Mouse (Mus musculus): ENCODE results near the gene Lca5l. TPM values are rescaled to one million over a fixed set of nuclear protein-coding genes. Genes with fewer than 3 reads are reported as not detected.
A peak's percentile ranks its signal among the peaks of the same experiment; 100 is the strongest.
"Not testable (repeated sequence)": the region's sequence is repeated elsewhere in the genome, so short reads cannot be mapped to it uniquely, and the experiment has no call there.

The Lca5l gene
- total and polyA plus RNA-seq, 3 experiments, result 1.0 to 3.0 (median 1.2) TPM

DNA sequence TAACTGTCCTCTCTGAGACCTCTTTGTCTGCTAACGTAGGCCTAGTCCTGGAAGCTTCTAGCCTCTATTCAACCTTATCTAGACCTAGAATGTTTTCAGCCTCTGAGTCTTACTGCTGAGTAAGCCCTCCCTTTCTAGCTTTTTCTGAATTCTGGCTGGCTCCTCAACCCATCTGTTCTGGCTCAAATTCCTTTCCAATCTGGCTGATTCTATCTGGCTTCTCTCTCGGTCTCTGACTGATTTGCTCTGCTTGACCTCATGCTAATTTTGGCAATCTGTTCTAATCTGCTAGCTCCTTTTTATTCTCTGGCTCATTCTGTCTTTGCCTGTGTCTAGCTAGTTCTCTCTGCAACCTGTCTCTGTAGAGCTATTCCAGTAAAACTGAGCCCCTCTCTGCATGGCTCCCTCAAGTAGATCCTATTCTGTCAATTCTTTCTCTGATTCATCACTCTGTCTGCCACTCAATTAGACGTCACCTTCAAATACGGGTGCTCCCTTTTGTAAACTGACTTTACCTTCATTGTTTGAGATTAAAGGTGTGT lies 26.3 kb downstream of the Lca5l start:
- DNase-seq, result no peak

DNA sequence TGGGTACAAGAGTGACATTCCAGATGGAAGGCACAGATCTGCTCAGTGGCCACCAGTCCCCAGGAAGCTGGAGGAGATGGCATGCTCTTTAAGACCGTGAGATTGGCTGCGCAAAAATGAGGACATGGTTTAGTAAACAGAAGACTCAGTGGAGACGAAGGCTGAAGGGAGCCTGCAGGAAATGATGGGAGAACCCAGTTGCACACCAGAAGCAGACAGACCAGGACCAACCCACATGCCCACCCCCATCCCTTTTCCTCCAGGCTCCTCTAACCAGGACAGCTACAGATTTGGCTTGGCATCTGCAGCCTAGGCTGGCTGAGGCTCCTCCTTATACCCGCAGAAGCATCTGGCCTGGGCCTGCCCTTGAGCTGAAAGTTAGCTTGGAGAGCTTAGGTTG lies 30.7 kb downstream of the Lca5l start:
- DNase-seq, result no peak

DNA sequence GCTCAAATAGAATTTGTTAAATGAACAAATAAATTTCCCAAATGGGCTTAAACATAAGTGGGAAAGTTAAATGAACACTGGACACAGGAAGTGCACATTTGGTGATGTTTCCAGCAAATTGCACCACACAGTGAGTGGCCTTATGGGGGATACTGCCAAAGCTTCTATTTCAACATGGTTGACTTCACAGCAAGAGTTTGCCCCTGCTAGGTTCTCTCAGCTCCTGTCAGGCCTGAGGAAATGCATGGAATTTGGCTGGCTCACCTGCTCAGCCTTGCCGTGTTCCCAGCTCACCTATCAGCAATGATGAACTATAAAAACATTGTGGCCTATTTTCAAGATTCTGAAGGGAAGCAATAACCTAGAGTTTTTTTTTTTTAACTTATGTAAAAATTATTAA lies 31.1 kb downstream of the Lca5l start:
- DNase-seq, result no peak

DNA sequence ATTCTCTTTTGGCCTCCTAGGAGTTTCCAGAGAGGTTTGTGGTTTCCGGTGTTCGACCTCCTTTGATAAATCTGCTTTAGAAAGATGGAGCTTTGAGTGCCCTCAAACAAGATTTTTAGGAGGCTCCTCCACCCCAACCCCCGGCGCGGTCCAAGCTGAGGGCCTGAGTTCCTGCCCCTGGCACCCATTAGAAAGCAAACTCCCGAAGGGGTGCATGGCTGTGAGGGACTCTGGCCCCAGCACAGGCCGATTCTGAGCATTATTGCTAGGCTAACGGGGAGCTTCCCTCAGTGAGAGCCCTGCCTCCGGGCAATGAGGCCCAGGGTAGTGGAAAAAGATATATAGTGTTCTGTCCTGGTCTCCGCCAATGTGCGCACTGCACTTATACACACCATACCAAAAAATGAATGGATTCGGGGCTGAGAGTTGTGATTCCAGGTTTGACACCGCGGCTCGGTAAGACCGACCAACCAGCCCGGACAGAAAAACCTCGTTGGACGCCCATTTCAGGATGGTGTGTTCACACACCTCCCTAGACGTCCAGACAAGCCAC lies 32.2 kb downstream of the Lca5l start:
- no peak for DNase-seq

DNA sequence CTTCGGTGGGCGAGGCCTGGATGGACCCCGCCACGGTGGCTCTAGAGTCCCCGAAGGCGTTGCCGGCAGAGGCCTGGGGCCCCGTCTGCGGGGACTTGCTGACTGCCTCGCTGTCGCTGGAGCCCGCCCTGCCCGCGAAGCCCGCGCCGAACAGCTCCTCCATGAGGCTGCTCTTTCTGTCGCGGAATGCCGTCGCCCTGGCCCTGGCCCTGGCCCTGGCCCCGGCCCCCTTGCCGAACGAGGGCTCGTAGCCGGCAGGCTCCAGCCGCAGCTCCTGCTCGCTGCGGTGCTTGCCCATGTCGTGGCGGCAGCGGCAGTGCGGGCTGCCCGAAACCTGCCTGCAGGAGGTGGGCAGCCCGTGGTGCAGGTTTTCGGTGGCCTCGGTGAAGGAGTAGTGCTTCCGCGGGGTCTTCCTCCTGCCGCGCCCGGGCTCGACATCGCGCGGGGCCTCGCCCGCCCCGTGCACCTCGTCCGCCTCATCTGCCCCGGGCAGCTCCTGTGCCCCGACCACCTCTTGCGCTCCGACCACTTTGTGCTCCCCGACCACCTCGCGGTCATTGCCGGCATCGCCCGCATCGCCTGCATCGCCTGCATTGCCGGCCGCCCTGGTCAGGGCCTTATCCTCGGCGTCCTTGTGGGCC lies 32.9 kb downstream of the Lca5l start:
- peak; percentile 82 for DNase-seq

DNA sequence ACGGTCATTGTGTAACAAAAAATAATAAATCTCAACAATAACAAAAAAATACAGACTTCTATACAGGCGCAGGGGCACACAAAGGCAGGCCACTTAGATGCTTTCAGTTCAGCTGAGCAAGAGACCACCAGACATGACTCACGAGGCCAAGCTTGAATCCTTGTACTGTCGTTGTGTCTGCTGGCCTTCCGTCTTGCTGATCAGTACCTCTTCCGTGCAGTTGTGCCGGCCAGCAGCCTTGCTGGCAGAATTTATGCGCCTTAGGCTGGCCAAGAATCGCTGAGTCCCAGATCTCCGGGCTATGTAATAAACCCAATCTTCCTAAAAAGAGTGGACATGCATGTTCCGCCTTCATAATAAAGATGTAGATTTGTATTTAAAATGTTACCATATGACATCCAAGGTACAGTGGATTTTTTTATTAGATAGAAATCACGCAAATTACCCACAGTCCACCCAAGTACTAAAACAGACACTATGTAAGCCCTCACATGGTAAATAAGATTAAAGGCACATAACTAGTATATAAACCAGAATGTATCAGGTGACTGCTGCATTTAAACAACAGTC lies 33.5 kb downstream of the Lca5l start:
- peak; percentile 60 for DNase-seq

DNA sequence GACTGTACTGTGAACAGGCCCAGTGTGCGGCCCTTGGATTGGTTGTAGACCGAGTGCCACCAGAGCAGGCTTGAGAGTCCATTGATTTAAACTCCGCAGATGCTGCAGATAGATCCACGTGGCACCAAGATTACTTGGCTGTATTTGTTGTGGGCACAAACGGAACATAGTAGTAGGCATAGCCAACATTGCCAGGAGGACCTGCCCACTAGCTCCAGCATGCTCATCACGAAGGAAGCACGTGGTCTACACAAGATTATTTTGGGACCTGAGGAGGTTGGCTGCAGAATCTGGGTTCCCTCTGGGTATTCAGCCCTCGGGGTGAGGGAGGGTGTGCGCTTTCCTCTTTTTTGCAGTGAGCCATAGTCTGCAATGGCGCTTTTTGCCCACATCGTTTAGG lies 34.9 kb downstream of the Lca5l start:
- no peak for DNase-seq

DNA sequence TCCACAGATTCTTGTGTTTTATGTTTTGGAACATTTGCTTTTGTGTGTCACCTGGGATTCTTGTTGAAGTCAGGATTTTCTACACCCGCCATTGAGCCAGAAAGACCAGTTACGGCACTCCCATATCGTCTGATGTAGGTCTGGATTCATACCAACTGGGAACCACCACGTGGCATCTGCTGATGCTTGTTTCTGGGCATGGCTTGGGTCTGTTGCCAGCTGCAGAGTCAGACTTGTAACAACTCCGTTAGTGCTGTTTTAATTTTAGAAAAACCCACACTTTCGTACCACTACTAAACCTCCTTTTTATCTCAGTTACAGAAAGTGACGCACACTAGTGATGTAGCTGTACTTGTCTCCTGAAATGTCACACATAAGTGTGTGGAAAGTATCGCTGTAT lies 36.1 kb downstream of the Lca5l start:
- DNase-seq, result no peak

DNA sequence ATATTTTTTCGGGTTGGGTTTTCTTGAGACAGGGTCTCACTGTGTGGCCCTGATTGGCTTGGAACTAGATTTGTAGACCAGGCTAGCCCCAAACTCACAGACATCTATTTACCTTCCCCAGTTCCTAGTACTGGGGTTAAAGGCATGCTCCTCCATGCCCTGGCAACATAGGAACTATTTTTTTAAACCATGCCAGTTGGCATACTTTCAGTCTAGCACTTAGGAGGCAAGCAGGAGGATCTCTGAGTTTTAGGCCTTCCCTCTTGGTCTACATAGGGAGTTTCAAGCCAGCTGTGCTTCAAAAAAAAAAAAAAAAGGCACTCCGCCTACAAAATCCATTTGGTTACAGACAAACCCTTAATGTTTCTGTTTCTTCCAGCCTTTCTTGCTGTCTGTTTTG lies 37.6 kb downstream of the Lca5l start:
- DNase-seq, result no peak

DNA sequence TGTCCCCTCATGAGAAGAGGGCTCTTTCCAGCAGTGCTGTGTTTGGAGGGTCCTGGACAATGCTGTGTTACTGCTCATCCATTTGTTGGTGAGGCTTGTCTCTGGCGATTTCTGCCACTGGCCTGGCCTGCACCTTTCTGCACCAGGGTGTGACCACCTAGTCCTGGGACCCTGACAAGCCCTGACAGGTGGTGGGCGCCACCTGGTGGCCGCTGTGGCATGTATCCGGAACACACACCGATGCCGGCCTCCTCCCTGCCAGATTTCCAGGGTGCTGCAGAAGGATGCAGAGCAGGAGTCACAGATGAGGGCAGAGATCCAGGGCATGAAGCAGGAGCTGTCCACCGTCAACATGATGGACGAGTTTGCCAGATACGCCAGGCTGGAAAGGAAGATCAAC lies 40.5 kb downstream of the Lca5l start:
- DNase-seq, result peak; percentile 76

DNA sequence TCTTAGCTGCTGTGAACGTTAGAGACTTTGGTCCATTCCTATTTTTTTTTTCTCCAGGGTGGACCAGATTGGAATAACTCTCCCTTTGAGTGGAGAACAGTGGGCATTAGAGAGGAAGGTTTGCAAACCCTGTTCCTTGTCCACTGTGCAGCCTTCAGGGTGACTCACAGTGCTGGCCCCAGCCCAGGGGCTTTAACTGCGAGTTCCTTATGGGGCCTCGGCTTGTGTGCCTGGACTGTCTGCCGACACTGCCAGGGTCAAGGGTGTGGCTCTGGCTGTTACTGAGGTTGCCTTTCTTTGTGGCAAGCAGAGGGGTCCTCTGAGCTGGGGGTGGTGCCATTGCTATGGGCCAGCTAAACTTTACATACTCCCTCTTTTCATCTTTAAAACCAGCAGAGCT lies 41.1 kb downstream of the Lca5l start:
- DNase-seq, result peak; percentile 93

DNA sequence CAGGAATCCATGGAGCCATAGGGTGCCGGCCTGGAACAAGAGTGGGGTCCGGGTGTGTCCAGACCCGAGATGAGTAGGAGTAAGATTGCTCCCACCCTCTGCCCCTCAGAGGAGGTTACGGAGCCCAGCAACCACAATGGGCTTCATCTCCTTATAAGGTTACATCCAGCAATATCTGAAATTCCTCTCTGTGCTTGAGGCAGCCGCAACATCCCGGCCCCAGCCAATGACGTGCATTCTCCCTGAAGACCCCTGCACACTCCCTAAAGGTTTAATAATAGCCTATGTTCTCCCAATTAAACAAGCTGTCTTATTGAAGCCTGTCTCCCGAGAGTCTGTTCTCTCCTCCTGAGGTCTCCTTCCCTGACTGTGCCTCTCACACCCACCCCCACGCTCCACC lies 42.8 kb downstream of the Lca5l start:
- DNase-seq, result no peak

DNA sequence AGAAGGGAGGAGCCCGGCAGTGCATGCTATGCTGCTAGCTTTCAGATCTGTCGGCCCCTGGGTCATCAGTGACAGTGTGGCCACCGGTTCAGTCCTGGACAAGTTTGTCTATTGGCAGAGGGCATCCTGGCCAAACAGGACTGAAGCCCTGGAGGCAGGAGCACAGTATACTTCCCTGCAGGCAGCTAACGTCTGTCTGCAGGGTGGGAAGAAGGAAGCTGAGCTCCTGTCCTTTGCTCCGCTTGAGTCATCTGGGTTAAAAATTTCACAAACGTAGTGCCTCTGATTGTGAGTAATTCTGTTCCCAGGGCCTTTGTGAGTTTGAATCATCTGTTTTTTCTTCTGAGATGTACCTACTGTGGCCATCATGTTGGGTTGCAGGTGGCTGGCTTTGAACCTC lies 43.2 kb downstream of the Lca5l start:
- peak; percentile 46 for DNase-seq

DNA sequence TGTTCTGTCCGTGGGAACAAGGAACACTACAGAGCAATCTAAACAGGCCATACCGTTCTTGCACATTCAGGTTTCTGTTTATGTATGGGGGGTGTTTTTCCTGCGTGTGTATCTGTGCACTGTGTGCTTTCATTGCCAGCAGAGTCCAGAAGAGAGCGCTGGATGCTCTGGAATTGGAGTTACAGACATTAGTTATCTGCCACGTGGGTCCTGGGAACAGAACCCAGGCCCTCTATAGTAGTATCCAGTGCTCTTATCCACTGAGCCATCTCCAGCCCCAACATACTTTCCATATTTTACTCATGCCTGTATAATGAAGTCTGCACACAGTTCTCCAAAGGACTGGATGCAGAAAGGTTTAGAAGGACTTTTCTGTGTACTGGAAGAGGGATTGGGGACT lies 46.3 kb downstream of the Lca5l start:
- no peak for DNase-seq

DNA sequence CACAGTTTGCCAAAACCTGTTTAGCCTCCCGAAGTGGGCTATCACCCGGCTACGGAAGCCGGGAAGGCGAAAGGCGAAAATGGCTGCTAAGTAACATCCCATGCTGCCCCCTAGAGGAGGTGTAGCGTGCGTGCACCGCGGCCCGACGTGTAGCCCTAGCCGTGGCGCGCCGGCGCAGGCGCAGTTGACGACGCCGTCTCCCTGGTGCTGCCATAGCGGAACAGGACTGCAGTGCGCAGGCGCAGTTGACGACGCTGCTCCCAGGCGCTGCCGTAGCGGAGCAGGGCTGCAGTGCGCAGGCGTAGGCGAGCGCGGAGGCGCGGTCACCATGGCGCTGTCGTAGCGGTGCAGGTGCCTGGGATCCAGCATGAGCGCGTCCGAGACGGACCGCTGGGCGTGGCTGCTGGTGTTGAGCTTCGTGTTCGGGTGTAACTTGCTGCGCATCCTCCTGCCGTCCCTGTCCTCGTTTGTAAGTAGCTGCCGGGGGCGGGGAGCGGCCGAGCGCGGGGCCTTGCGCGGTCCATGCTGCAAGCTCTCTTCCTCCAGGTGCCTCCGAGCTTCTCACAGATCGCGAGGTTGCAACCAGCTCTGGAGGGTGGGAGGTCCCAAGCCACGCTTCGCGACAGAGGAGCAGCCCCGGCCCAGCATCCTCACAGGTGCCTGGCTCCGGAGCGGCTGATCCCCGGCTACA lies 46.8 kb downstream of the Lca5l start, which contains the start of gene Wrb:
Wrb (plus strand) TSS at position 298 of the 691 bp plus-strand sequence.
- DNase-seq, result peak; percentile 100

DNA sequence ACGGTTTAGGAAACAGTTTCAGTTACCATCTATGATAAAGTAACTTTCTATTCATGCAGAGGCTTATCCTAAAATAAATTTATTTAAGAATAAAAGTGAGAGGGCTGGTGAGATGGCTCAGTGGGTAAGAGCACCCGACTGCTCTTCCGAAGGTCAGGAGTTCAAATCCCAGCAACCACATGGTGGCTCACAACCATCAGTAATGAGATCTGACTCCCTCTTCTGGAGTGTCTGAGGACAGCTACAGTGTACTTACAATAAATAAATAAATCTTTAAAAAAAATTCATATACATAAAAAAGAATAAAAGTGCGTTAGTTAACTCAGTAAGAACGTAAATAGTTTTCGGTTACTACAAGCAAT lies 47.3 kb downstream of the Lca5l start:
- DNase-seq, result not testable (repeated sequence)

DNA sequence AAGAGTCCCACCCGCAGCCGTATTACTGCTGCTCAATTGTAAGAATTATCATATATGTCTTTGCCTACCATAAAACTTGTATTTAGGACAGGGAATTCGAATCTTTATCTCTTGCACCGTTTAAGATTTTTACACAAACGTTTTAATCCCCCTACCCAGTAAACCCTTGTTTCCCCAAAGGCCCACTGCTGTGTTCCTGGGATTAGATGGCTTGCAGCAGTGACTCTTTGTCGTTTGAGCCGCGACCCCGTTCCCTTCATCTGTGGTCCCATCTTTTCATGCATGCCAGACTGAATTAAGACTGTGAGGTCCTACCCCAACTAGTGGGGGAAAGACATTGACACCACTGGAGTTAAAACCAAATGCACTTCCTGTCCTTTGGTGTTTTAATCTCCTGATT lies 63.6 kb downstream of the Lca5l start:
- DNase-seq, result no peak

DNA sequence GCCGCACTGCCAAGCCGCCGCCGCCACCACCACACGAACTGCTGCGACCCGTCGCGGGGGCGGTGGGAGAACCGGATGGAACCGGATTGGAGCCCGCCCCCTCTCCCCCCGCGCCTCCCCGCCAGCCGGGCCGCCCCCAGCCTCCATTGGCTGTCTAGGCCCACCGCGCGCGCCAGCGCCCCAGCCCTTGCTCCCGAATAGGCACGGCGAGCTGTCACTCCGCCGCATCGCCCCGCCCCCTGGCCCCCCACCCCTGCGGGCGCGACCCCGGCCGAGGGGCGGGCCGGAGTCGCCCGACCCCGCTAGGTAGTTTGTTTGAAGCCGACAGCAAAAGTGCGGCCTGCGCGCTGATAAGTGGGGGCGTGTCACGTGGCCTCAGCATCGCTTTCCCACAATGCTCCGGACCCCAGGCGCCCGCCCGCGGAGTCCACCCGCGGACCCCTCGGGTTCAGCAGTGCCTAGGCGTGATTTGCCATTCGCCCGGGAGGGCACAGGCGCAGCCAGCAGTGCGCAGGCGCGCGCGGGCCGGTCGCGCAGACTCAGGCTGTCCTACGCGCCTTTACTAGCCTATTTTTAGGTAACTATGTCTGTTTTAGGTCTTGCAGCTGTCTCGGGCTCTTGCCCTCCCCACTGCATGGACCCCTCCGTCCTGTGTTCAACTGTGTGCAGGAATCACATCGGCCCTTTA lies 64.3 kb downstream of the Lca5l start, which contains the start of gene Hmgn1:
Hmgn1 (minus strand) TSS at position 73 of the 688 bp plus-strand sequence.
- DNase-seq, result peak; percentile 99

DNA sequence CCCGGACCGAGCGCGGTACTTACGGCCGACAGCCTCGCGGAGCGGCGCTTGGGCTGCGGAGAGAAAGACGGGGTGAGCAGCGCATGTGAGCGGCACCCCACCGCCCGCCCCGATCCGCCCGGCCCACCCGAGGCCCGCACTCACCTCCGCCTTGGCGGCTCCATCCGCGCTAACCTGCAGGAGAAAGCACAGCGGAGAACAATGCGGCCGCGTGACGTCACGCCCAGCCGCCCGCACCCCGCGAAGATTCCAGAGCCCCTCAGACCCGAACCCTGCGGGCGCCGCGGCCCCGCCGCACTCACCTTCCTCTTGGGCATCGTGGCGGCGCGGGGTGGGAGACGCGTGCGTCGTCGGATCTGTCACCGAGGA lies 64.8 kb downstream of the Lca5l start:
- no peak for DNase-seq

DNA sequence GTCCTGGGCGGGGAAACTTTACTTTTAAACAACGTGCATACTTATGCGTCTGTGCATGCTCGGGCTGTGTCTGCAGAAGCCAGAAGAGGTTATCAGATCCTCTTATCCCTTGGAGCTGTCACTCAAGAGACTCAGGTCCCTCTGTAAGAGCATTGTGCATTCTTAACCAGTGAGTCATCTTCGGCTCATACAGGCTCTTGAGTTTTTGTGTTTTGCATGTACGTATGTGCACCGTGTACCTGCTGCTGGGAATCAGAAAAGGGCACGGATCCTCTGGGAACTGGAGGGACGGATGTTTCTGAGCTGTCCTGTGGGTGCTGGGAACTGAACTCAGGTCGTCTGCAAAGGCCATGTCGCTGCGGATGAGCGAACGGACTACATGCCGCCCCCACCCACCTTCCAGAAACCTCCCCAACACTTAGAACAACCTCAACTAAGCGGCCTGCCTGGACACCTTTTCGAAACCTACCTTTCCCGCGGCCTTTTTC lies 65.3 kb downstream of the Lca5l start:
- peak; percentile 44 for DNase-seq

DNA sequence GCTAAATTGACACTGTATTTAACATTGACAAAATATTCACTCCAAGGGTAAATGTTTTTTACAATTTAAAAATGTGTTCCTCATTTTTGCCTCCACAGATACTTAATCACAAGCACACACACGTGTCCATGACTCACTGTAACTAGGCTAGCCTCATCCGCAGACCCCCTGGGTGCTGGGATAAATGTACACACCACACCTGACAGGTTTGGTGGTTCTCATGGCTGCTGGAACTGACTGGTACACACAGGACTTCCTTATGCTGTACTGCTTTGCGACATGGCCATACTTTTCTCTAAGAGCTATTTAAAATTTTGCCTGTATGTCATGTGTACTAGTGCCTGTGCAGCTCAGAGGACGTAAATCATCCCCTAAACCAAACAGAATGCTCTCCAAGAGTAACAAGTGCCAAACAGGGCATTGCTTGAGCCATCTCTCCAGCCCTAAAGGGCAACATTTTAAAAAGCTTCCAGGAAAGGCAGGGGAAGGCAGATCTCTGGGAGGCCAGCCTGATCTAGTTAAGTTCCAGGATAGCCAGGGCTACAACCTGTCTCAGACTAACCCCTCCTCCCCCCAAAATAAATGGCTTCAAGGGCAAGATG lies 71.9 kb downstream of the Lca5l start:
- DNase-seq, result peak; percentile 19

DNA sequence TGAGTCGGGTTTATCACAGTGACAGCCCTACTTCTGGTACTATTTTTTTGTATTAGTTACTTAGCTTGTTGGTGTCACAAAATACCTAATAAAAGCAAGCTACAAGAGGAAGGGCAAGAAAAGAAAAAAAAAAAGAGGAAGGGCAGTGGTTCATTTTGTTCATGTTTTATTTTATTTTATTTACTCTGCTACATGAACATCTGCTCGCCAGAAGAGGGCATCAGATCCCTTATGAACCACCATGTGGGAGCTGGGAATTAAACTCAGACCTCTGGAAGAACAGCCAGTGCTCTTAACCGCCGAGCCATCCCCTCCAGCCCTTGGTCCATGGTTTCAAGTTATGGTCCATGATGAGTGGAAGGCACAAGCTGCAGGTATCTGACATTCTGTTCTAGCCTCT lies 77.3 kb downstream of the Lca5l start:
- no peak for DNase-seq
